Mouse (Mus musculus): ENCODE measurements at regions not wholly inside any gene's neighbourhood (a gene's known extent, or its start where the extent isn't known, plus 50 kb on each side); places are given as distances from the start of the nearest gene placed in this dataset.

DNA sequence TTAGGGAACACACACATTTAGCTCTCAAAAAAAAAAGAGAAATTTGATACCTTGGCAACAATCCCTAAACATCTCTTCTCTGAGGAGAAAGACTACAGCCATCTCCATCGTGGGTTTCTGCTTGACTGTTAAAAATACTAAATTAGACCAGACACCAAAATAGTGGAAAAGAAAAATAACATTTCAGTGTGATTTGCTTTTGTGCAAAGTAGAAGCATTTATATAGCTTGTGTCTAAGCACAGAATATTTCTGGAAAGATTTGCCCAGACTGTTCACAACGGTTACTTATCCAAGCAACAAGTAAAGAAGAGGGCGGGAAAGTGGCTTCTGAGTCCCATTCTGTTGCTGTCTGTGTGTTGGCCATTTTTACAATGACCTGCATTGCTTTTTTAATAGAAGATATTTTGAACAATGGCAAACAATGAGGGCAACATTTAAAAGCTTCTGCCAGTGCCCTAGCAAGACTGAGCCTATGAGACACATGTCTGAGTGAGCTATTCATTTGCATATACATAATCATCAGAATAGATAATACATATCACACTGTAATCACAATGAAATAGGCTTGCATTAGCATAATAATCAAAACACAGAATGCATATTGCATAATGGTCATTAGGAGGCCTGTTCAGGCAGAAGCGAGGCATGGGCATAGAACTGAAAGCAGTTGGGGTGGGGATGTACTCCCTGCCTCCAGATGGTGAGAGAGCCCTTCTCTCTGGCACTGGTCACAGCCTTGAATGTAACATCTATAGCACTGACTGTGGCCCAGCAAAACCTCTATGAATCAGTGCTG is 159.5 kb upstream of the Irf2bp2 start:
- ATAC-seq = peak; percentile 75
- peak overlapping the region; percentile 21; the same call in 1 of the 2 replicates for H3K27ac ChIP-seq (ENCODE audit: low read depth, low read length)
- H3K9me3 ChIP-seq (ENCODE audit: control insufficient read depth, low read length) = no peaks in the 10 kb centered on the region
- no peaks in the 10 kb centered on the region for H3K27me3 ChIP-seq (replicated peaks; ENCODE audit: control insufficient read depth, insufficient read depth, low read length)
- WGBS = 57% methylated on average over 4 of the region's 4 CpGs
- H3K4me3 ChIP-seq (ENCODE audit: low read length) = no peak overlapping the region
- no peaks in the 10 kb centered on the region for H3K36me3 ChIP-seq (ENCODE audit: control insufficient read depth, insufficient read depth, low read length)
- H3K4me2 ChIP-seq (ENCODE audit: low read length) = no peak overlapping the region
- no peak overlapping the region for H3K9ac ChIP-seq (ENCODE audit: low read depth, low read length)
- H3K4me1 ChIP-seq (ENCODE audit: control insufficient read depth, insufficient read depth, low read depth, low read length) = peaks cover 5% of the 10 kb centered on the region

DNA sequence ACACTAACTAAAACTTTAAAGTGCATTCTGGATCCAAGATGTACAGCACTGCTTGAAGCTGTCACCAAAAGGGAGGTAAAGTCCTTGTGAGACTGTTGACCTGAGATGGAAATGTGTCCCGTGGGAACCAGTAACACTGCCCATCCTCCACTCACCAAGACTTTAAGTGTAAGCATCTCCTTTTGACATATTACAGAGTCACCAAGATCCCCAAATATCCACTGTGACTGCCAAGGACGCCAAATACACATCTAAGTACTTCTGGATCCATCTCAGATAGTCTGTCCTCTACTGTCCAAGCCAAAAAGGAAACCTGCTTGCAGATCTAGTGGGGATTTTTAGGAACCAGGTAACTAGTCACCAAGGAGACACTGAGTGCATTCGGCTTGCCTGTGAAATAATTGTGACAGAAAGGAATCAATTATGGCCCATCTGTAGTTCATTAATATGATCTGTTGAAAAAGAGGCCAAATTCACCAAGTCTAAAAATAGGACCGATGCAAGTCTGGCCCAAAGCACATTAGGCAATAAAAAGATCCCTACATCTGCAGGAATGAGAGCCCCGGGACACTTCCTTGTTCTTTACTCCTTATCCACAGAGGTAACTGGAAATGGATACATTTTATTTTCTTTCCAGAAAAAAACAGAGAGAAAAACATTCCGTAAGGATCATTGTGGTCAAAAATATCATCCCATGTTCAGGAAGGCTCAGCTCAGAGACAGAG is 157.8 kb upstream of the Irf2bp2 start:
- no peak overlapping the region for H3K4me2 ChIP-seq (ENCODE audit: low read length)
- no peak overlapping the region for H3K9ac ChIP-seq (ENCODE audit: low read depth, low read length)
- no peak for ATAC-seq
- H3K27me3 ChIP-seq (replicated peaks; ENCODE audit: control insufficient read depth, insufficient read depth, low read length) = no peaks in the 10 kb centered on the region
- 73% methylated on average over 6 of the region's 6 CpGs for whole genome bisulfite sequencing
- no peak overlapping the region for H3K27ac ChIP-seq (ENCODE audit: low read depth, low read length)
- H3K9me3 ChIP-seq (ENCODE audit: control insufficient read depth, low read length) = no peaks in the 10 kb centered on the region
- H3K4me1 ChIP-seq (ENCODE audit: control insufficient read depth, insufficient read depth, low read depth, low read length) = peaks cover 5% of the 10 kb centered on the region
- H3K36me3 ChIP-seq (ENCODE audit: control insufficient read depth, insufficient read depth, low read length) = no peaks in the 10 kb centered on the region
- H3K4me3 ChIP-seq (ENCODE audit: low read length) = no peak overlapping the region

DNA sequence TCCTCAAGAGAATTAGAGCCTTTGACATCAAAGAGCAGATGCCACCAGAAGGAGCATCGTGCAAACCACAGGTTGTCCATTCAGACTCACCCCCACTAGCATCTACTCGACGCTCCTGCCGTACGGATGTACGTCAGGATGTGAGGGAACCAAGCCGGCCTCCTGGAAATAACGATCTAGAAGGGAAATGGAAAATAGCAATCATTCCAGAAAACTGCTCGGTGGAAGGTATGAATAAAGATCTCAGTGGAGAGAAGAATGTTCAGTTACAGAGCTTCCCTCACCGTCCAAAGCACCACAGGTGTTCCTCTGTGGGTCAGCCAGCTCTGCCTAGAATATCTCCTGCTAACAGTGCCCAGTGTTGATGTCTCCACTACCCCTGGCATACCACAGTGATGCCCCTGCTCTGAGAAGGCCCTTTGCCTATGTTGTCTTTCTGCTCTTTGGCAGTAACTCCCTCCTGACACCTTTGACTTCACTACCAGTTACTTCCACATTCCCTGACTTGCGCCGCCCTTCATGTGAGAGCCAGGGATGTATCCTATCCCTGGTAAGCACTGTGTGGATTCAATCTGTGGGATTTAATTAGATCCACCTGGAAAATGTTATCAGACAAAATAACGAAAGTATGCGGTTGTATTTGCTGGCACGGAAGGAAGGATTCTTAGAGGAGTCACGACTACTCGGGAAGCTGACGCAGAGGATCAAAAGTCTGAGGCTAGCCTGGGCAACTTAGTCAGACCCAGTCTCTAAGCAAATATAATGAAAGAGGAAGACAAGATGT is 152.4 kb upstream of the Irf2bp2 start:
- no peak overlapping the region for H3K4me2 ChIP-seq (ENCODE audit: low read length)
- H3K9me3 ChIP-seq (ENCODE audit: control insufficient read depth, low read length) = no peaks in the 10 kb centered on the region

DNA sequence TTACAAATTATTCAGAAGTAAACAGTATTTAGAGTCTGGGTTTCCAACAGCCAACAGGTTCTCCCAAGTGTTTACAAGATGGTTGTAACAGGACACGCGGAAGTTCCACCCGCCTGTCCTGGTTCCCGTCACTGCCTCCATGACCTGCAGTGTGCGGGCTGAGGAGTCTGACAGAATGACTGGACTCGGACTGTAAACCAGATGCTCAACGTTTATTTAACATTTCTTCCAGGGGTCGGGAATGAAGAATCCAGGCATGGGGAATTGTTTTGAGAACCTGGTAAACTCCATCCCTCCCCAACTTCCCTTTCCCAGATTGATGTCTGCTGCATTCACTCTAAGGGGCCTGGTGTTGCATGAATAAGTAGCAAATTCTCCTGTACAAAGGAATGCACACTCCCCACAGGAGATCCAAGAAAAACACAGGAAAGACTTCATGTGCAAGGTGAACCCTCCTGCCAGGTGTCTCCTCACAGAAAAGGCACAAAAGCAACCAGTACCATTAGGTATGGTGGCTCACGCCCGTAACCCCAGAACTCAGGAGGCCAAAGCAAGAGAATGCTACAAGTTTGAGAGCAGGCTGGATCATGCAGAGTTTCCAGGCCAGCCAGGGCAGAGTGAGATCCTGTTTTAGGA is 151.1 kb upstream of the Irf2bp2 start:
- H3K4me2 ChIP-seq (ENCODE audit: low read length) = no peak overlapping the region
- no peaks in the 10 kb centered on the region for H3K9me3 ChIP-seq (ENCODE audit: control insufficient read depth, low read length)
- H3K4me3 ChIP-seq (ENCODE audit: low read length) = no peak overlapping the region
- no peaks in the 10 kb centered on the region for H3K36me3 ChIP-seq (ENCODE audit: control insufficient read depth, insufficient read depth, low read length)
- no peaks in the 10 kb centered on the region for H3K4me1 ChIP-seq (ENCODE audit: control insufficient read depth, insufficient read depth, low read depth, low read length)
- 75% methylated on average over 10 of the region's 10 CpGs for WGBS
- H3K9ac ChIP-seq (ENCODE audit: low read depth, low read length) = no peak overlapping the region
- H3K27me3 ChIP-seq (replicated peaks; ENCODE audit: control insufficient read depth, insufficient read depth, low read length) = no peaks in the 10 kb centered on the region
- H3K27ac ChIP-seq (ENCODE audit: low read depth, low read length) = no peak overlapping the region
- no peak for ATAC-seq

More for the DNA sequence above, 152.4 kb upstream of the Irf2bp2 start:
- Histone ChIP-seq H3K4me3 (ENCODE audit: low read length) (no peak overlapping the region), H3K36me3 (ENCODE audit: control insufficient read depth, insufficient read depth, low read length) (no peaks in the 10 kb centered on the region), H3K4me1 (ENCODE audit: control insufficient read depth, insufficient read depth, low read depth, low read length) (no peaks in the 10 kb centered on the region), H3K9ac (ENCODE audit: low read depth, low read length) (no peak overlapping the region), H3K27ac (ENCODE audit: low read depth, low read length) (no peak overlapping the region), H3K27me3 (replicated peaks; ENCODE audit: control insufficient read depth, insufficient read depth, low read length) (no peaks in the 10 kb centered on the region)
- no peak for ATAC-seq
- 84% methylated on average over 18 of the region's 18 CpGs for WGBS

DNA sequence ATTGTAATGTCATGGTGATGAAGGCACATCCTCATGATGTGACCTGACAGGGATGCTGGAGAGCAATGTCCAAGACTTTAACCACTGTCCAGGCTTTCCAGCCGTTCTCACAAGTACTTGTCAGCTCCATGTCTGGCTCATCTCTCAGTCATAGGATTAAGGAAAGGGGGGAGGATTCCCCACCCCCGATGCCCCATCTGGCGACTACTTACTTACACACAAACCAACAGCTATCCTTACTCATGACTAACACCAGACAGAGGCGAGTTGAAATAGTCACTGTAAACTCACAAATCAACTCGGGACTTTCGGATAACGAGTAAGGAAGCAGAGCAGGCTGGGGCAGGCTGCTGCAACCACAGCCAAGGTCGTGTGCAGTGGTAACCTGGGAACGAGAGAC is 149.5 kb upstream of the Irf2bp2 start:
- Histone ChIP-seq H3K27ac (ENCODE audit: low read depth, low read length) (no peak overlapping the region), H3K9me3 (ENCODE audit: control insufficient read depth, low read length) (no peaks in the 10 kb centered on the region), H3K27me3 (replicated peaks; ENCODE audit: control insufficient read depth, insufficient read depth, low read length) (no peaks in the 10 kb centered on the region), H3K4me3 (ENCODE audit: low read length) (no peak overlapping the region), H3K36me3 (ENCODE audit: control insufficient read depth, insufficient read depth, low read length) (no peaks in the 10 kb centered on the region), H3K4me2 (ENCODE audit: low read length) (no peak overlapping the region), H3K9ac (ENCODE audit: low read depth, low read length) (no peak overlapping the region), H3K4me1 (ENCODE audit: control insufficient read depth, insufficient read depth, low read depth, low read length) (no peaks in the 10 kb centered on the region)
- no peak for ATAC-seq
- 83% methylated on average over 9 of the region's 9 CpGs for WGBS

DNA sequence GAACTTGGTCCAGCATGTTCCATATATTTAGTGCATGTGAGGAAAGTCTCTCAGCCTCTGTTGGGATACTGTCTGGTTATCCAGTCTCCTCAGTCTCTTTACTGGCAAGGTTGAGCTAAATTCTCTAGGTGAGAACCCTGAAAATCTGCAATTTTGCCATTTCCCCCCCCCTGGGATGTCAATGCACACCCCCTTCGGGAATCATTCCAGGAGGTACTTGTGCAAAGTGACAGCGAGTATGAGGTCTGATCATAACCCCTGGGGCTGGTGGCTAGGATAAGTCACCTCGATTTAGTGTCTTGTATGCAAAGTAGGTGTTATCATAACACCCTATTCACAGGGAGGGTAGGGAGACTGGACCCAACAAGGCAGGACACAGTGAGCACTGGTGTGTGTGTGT is 148.3 kb upstream of the Irf2bp2 start:
- 87% methylated on average over 3 of the region's 3 CpGs for WGBS
- Histone ChIP-seq H3K27ac (ENCODE audit: low read depth, low read length) (no peak overlapping the region), H3K4me2 (ENCODE audit: low read length) (no peak overlapping the region), H3K4me1 (ENCODE audit: control insufficient read depth, insufficient read depth, low read depth, low read length) (no peaks in the 10 kb centered on the region; the same call in 1 of the 2 replicates), H3K36me3 (ENCODE audit: control insufficient read depth, insufficient read depth, low read length) (no peaks in the 10 kb centered on the region), H3K4me3 (ENCODE audit: low read length) (no peak overlapping the region), H3K9ac (ENCODE audit: low read depth, low read length) (no peak overlapping the region), H3K27me3 (replicated peaks; ENCODE audit: control insufficient read depth, insufficient read depth, low read length) (no peaks in the 10 kb centered on the region), H3K9me3 (ENCODE audit: control insufficient read depth, low read length) (no peaks in the 10 kb centered on the region)
- no peak for ATAC-seq

DNA sequence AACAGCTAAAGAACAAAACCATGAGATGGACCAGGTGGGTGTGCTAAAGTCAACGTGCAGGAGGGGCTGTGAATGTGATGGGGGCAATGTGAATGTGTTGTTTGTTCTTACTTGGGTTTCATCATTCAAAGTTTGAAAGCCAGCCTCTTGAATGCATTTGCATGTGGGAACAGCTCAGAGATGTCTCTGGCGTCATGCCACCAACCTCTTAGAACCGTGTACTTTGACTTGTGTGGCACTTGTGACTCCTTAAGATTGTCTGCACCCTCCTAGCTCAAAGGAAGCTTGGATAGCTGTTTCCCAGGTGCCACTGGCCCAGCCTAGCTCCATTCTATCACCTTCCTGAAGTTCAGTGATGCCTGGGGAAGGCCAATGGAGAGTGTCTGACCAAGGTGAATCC is 147.2 kb upstream of the Irf2bp2 start:
- Histone ChIP-seq H3K4me1 (ENCODE audit: control insufficient read depth, insufficient read depth, low read depth, low read length) (peaks cover 10% of the 10 kb centered on the region), H3K27me3 (replicated peaks; ENCODE audit: control insufficient read depth, insufficient read depth, low read length) (no peaks in the 10 kb centered on the region), H3K4me3 (ENCODE audit: low read length) (no peak overlapping the region), H3K9me3 (ENCODE audit: control insufficient read depth, low read length) (no peaks in the 10 kb centered on the region), H3K9ac (ENCODE audit: low read depth, low read length) (no peak overlapping the region), H3K27ac (ENCODE audit: low read depth, low read length) (no peak overlapping the region), H3K36me3 (ENCODE audit: control insufficient read depth, insufficient read depth, low read length) (no peaks in the 10 kb centered on the region), H3K4me2 (ENCODE audit: low read length) (no peak overlapping the region)
- ATAC-seq = no peak
- WGBS = 67% methylated on average over 3 of the region's 3 CpGs

DNA sequence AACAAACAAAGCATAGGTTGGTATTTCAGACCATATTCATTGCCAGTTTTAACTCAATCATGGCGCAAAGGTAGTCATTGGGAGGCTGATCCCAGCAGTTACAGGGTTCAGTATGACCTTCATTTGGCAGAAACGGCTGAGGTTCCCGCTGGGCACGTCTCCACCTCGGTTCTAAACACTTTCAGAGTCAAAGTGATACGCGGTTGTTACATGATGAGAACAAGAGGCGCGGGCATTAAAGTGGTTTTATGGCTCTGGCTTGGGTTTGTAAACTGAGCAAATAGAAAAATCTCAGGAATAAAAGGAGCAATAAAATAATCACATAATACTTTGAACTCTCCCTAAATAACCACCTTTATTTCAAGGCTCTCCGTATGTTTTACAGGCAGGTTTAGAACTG is 146.0 kb upstream of the Irf2bp2 start:
- H3K9me3 ChIP-seq (ENCODE audit: control insufficient read depth, low read length) = no peaks in the 10 kb centered on the region
- H3K36me3 ChIP-seq (ENCODE audit: control insufficient read depth, insufficient read depth, low read length) = no peaks in the 10 kb centered on the region
- no peak overlapping the region for H3K4me2 ChIP-seq (ENCODE audit: low read length)
- no peak overlapping the region for H3K9ac ChIP-seq (ENCODE audit: low read depth, low read length)
- no peak overlapping the region for H3K4me3 ChIP-seq (ENCODE audit: low read length)
- H3K4me1 ChIP-seq (ENCODE audit: control insufficient read depth, insufficient read depth, low read depth, low read length) = peaks cover 23% of the 10 kb centered on the region
- ATAC-seq = no peak
- H3K27me3 ChIP-seq (replicated peaks; ENCODE audit: control insufficient read depth, insufficient read depth, low read length) = no peaks in the 10 kb centered on the region
- 91% methylated on average over 10 of the region's 10 CpGs for WGBS
- H3K27ac ChIP-seq (ENCODE audit: low read depth, low read length) = no peak overlapping the region

Data from hindbrain, embryonic 16.5 days (tissue).